Mouse (Mus musculus) ES-Bruce4 (cell line): ENCODE measurements at regions not wholly inside any gene's neighbourhood (a gene's known extent, or its start where the extent isn't known, plus 50 kb on each side); places are given as distances from the start of the nearest gene placed in this dataset.

Experiments used
- CTCF ChIP-seq: IDR thresholded peaks from one replicate; pipeline ENCODE4 v1.8.1; 2011; ENCODE audit warnings: low read depth, low read length
- EP300 ChIP-seq: IDR thresholded peaks from 2 replicates; pipeline ENCODE4 v1.6.1; 2011; ENCODE audit warnings: low read depth, low read length; ENCODE audit not compliant: insufficient read depth

GRCm38 (mm10) chr16:63086086-63086796, 232.1 kb downstream of the Pros1 start:
- no peak for TF ChIP-seq EP300
- no peak for TF ChIP-seq CTCF
